In the genomic region with DNA sequence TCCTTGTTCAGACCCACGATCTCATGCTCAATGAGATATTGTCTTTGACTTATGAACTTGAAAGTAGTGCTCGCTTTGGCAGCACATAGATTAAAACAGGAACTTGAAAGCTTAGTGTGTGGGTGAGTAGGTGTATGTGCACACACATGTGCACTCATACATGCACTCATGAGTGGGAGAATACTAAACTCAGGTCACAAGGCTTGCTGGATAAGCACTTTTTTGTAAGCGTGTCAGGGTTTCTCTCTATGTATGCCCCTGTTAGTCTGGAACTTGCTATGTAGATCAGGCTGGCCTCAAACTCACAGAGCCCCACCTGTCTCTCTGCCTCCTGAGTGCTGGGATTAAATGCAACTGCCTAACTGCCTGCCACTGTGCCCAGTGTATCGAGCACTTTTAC, we compare ENCODE assay signal across 10 mouse cellular contexts. TPM values are rescaled to one million over a fixed set of nuclear protein-coding genes. Genes with fewer than 3 reads are reported as not detected.
DNase-seq lines count a peak whose midpoint lies in the region; ATAC-seq and TF ChIP-seq lines count a peak whose summit lies in the region.
"Had no signal": no experiment of that assay in that cellular context is flagged by ENCODE, and none has a peak within 500 bp of the region (broad histone marks: within the 10 kb centered on the region; RNA-seq: fewer than 3 reads in every experiment).

No protein-coding gene starts in this region.

- H3K27ac ChIP-seq in kidney, embryonic 15.5 days = peak overlapping the region; percentile 73; the same call in 1 of the 2 replicates
- H3K27ac ChIP-seq in macrophage = peak overlapping the region; percentile 82
- no peak overlapping the region for H3K27ac ChIP-seq in hindbrain, embryonic 11.5 days (ENCODE audit: low read depth, low read length)

- H3K9ac ChIP-seq in kidney, embryonic 15.5 days = no peak overlapping the region
- H3K9ac ChIP-seq in hindbrain, embryonic 11.5 days (ENCODE audit: low read depth, low read length) = no peak overlapping the region

- no peak overlapping the region for H3K4me2 ChIP-seq in kidney, embryonic 15.5 days
- no peak overlapping the region for H3K4me2 ChIP-seq in hindbrain, embryonic 11.5 days (replicated peaks; ENCODE audit: low read depth, low read length)

- ATAC-seq in kidney, embryonic 15.5 days (replicated peaks; ENCODE audit: low FRiP score) = no peak
- no peak for ATAC-seq in hindbrain, embryonic 11.5 days (ENCODE audit: low FRiP score)
- ATAC-seq: forebrain, embryonic 16.5 days had no signal

- H3K9me3 ChIP-seq in kidney, embryonic 15.5 days (replicated peaks) = no peaks in the 10 kb centered on the region
- H3K9me3 ChIP-seq in E14TG2a.4 (ENCODE audit: low read length) = peaks cover 80% of the 10 kb centered on the region
- no peaks in the 10 kb centered on the region for H3K9me3 ChIP-seq in hindbrain, embryonic 11.5 days (ENCODE audit: control insufficient read depth, low read length)

- DNase-seq in kidney, postnatal 14 days = no peak
- DNase-seq in B cell, adult 2 months = peak; percentile 50 to 57
- DNase-seq in hindbrain, embryonic 11.5 days (ENCODE audit: low spot score) = no peak
- no peak for DNase-seq in right cerebral cortex, postnatal 10 days (ENCODE audit: low spot score in 2 of 2)
- DNase-seq: cerebellum, postnatal 25 days had no signal

- no peak overlapping the region for H3K4me3 ChIP-seq in kidney, embryonic 15.5 days (replicated peaks)
- H3K4me3 ChIP-seq in E14TG2a.4 (replicated peaks; ENCODE audit: low read length) = 0 out of 2 replicates have a peak overlapping the region, but pooled peaks have one; percentile 11
- no peak overlapping the region for H3K4me3 ChIP-seq in macrophage (ENCODE audit: inconsistent target)
- H3K4me3 ChIP-seq in hindbrain, embryonic 11.5 days (ENCODE audit: low read depth, low read length) = no peak overlapping the region

- WGBS in kidney, embryonic 15.5 days = 89% methylated on average over 4 of the region's 4 CpGs
- 73% methylated on average over 4 of the region's 4 CpGs for WGBS in macrophage (ENCODE audit: missing documents)
- WGBS in hindbrain, embryonic 11.5 days = 87% methylated on average over 4 of the region's 4 CpGs

- TF ChIP-seq CTCF in E14TG2a.4 (conservative IDR thresholded peaks at IDR 0.05; ENCODE audit: low read length) = no peak

- no peaks in the 10 kb centered on the region for H3K79me2 ChIP-seq in macrophage (ENCODE audit: inconsistent target)

- no peaks in the 10 kb centered on the region for H3K27me3 ChIP-seq in kidney, embryonic 15.5 days
- H3K27me3 ChIP-seq in E14TG2a.4 (ENCODE audit: insufficient read depth, low read length) = no peaks in the 10 kb centered on the region
- H3K27me3 ChIP-seq in hindbrain, embryonic 11.5 days (ENCODE audit: control insufficient read depth, insufficient read depth, low read length) = no peaks in the 10 kb centered on the region

- 0 out of 2 replicates have a peak, but pooled peaks cover 9% of the 10 kb centered on the region for H3K4me1 ChIP-seq in kidney, embryonic 15.5 days
- no peaks in the 10 kb centered on the region for H3K4me1 ChIP-seq in E14TG2a.4 (replicated peaks; ENCODE audit: low read depth, low read length)
- no peaks in the 10 kb centered on the region for H3K4me1 ChIP-seq in hindbrain, embryonic 11.5 days (replicated peaks; ENCODE audit: control insufficient read depth, insufficient read depth, low read length)

- no peaks in the 10 kb centered on the region for H3K36me3 ChIP-seq in kidney, embryonic 15.5 days
- H3K36me3 ChIP-seq in E14TG2a.4 (ENCODE audit: insufficient read depth, low read length) (no peaks in the 10 kb centered on the region), macrophage (ENCODE audit: inconsistent target) (no peaks in the 10 kb centered on the region)
- H3K36me3 ChIP-seq in hindbrain, embryonic 11.5 days (ENCODE audit: control insufficient read depth, insufficient read depth, low read length) = no peaks in the 10 kb centered on the region

RNA-seq across cellular contexts. Expression of gene Spag9, which starts 8.9 kb away (rescaled TPM):
- 35.1 and 37.2 TPM in 2 replicates for polyA plus RNA-seq in kidney, embryonic 15.5 days (2015; fragmentation: Nextera tagmentation; extraction: Ambion mirVana)
- total RNA-seq in macrophage (2018; cell fraction: chromatin; rRNA removed) = 1,000 to 10,000 TPM in 5 of 26 experiments, 100 to 1,000 TPM in 21; 283 to 1,525 (median 521) TPM
- total RNA-seq in macrophage (2018; cell fraction: cytosol; rRNA removed) = 100 to 1,000 TPM in 2 of 26 experiments, 10 to 100 TPM in 24; 36.8 to 131 (median 64.0) TPM
- 100 to 1,000 TPM; 114 to 746 (median 249) TPM for total RNA-seq in macrophage (2018; cell fraction: nucleus; rRNA removed)
- polyA plus RNA-seq in macrophage (2018) = 47.8 to 52.5 TPM (median 51.8 TPM) in 3 replicates
- 107 and 109 TPM in 2 replicates for polyA plus RNA-seq in hindbrain, embryonic 11.5 days (2014; fragmentation: Nextera tagmentation; extraction: Ambion mirVana)

RNA-seq across cellular contexts. Expression of gene Nme1, which starts 18.7 kb away (rescaled TPM):
- 165 and 172 TPM in 2 replicates for polyA plus RNA-seq in kidney, embryonic 15.5 days (2015; fragmentation: Nextera tagmentation; extraction: Ambion mirVana)
- 10 to 100 TPM in 2 of 26 experiments, 1 to 10 TPM in 23, under 1 TPM in 1; 0.94 to 11.8 (median 3.8) TPM for total RNA-seq in macrophage (2018; cell fraction: chromatin; rRNA removed)
- 10 to 100 TPM; 20.5 to 44.0 (median 32.1) TPM for total RNA-seq in macrophage (2018; cell fraction: cytosol; rRNA removed)
- 10 to 100 TPM in 5 of 26 experiments, 1 to 10 TPM in 21; 2.0 to 17.3 (median 5.8) TPM for total RNA-seq in macrophage (2018; cell fraction: nucleus; rRNA removed)
- polyA plus RNA-seq in macrophage (2018) = 32.9 to 71.2 TPM (median 46.6 TPM) in 3 replicates
- 198 and 206 TPM in 2 replicates for polyA plus RNA-seq in hindbrain, embryonic 11.5 days (2014; fragmentation: Nextera tagmentation; extraction: Ambion mirVana)

RNA-seq across cellular contexts. Expression of gene Gm20390, which starts 18.9 kb away (rescaled TPM):
- 462 and 483 TPM in 2 replicates for polyA plus RNA-seq in kidney, embryonic 15.5 days (2015; fragmentation: Nextera tagmentation; extraction: Ambion mirVana)
- 1 to 10 TPM in 2 of 26 experiments, not detected in 24; 1.1 to 2.2 TPM for total RNA-seq in macrophage (2018; cell fraction: chromatin; rRNA removed)
- 10 to 100 TPM; 11.9 to 36.9 (median 23.0) TPM for total RNA-seq in macrophage (2018; cell fraction: cytosol; rRNA removed)
- 10 to 100 TPM in 1 of 26 experiments, 1 to 10 TPM in 18, under 1 TPM in 1, not detected in 6; 0.86 to 10.7 (median 6.8) TPM for total RNA-seq in macrophage (2018; cell fraction: nucleus; rRNA removed)
- 6.1 to 48.7 TPM (median 16.9 TPM) in 3 replicates for polyA plus RNA-seq in macrophage (2018)
- 393 and 395 TPM in 2 replicates for polyA plus RNA-seq in hindbrain, embryonic 11.5 days (2014; fragmentation: Nextera tagmentation; extraction: Ambion mirVana)
- total RNA-seq: hematopoietic stem cell, adult 5-6 weeks had no signal

RNA-seq across cellular contexts. Expression of gene Nme2, which starts 31.0 kb away (rescaled TPM):
- polyA plus RNA-seq in kidney, embryonic 15.5 days (2015; fragmentation: Nextera tagmentation; extraction: Ambion mirVana) = 262 and 314 TPM in 2 replicates
- 10 to 100 TPM in 6 of 26 experiments, 1 to 10 TPM in 20; 2.0 to 78.8 (median 7.5) TPM for total RNA-seq in macrophage (2018; cell fraction: chromatin; rRNA removed)
- 100 to 1,000 TPM; 248 to 370 (median 280) TPM for total RNA-seq in macrophage (2018; cell fraction: cytosol; rRNA removed)
- total RNA-seq in macrophage (2018; cell fraction: nucleus; rRNA removed) = 10 to 100 TPM; 15.2 to 72.6 (median 28.7) TPM
- 187 to 466 TPM (median 286 TPM) in 3 replicates for polyA plus RNA-seq in macrophage (2018)
- 140 and 142 TPM in 2 replicates for polyA plus RNA-seq in hindbrain, embryonic 11.5 days (2014; fragmentation: Nextera tagmentation; extraction: Ambion mirVana)

Comparison
In these comparisons a context has a peak if more than half of its experiments do, and no peak if none do; other contexts are left out.
1. DNase-seq: peak in B cell, adult 2 months (2 of 2); none in kidney, postnatal 14 days (single experiment), hindbrain, embryonic 11.5 days (single experiment) and right cerebral cortex, postnatal 10 days (0 of 2).